Mouse (Mus musculus) thymus, adult 2 months (tissue): ENCODE data around the gene Fxr1.

ENCODE experiments used
- CTCF ChIP-seq: fragments of 200-500 bp; IDR thresholded peaks from 2 replicates; pipeline ENCODE4 v1.5.1; 2012; ENCODE audit warnings: mild to moderate bottlenecking, control low read depth, low read length, moderate library complexity, borderline replicate concordance; ENCODE audit not compliant: control insufficient read depth, poor library complexity, insufficient read depth; ENCODE audit errors: extremely low read depth
- POLR2A ChIP-seq: fragments of 200-500 bp; IDR thresholded peaks from 2 replicates; pipeline ENCODE4 v1.6.1; 2012; ENCODE audit warnings: mild to moderate bottlenecking, low read length, control low read depth, moderate library complexity; ENCODE audit not compliant: control insufficient read depth, poor library complexity, insufficient read depth; ENCODE audit errors: extremely low read depth

DNA sequence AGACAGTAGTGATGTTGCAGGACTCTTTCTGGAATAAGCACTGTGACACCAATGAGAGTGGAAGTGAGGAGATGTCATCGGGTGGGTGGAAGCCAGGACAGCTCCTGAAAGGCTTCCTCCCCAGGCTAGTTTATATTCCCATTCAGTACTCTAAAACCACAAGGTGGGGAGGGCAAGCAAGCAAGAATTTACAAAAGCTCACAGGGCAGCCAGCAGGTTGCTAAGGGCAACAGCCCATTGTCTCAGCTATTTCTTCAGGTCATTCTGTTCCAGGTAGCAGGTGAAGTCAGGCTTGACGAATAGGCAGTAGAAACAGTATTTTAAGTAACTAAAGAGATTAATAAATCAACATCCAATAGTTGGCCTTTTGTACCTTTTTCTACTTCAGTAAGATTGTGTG, 13.4 kb upstream of the Fxr1 start:
- TF ChIP-seq POLR2A (no peak), CTCF (no peak)
